Mouse (Mus musculus): ENCODE measurements around the gene Cops3. TPM values are rescaled to one million over a fixed set of nuclear protein-coding genes. Genes with fewer than 3 reads are reported as not detected.
A peak's percentile ranks its signal among the peaks of the same experiment; 100 is the strongest.
"Not testable (repeated sequence)": the region's sequence is repeated elsewhere in the genome, so short reads cannot be mapped to it uniquely, and the experiment has no call there.

The Cops3 gene
- total RNA-seq (2021), result 10 to 100 TPM; 69.4 to 71.9 TPM

- intact Hi-C loops (cut with DNase I), result no loop called here
- DNase-seq (ENCODE audit: low spot score in 2 of 2), result peak; percentile 96 to 98
Observed at GRCm38 (mm10) chr11:59839459-59840126, at the start of gene Cops3. Cops3 (minus strand) TSS chr11:59839838.

DNA sequence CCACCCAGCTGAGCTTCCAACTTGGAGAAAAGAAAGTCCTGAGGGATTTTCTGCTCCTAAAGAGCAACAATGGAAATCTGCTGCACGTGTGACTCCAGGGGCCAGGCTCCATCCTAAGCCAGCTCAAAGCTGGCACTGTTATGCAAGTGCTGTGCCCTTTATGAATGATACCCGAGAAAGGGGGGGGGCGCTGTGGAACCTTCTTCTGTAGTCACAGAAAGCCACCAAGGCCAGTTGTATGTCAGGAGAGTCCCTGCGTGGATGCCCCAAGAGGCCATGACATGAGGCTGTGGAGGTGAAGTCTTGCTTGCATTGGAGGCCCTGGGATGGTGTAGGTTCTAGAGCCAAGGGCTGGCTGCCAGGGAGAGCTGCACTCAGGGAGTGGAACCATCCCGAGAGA, 48.5 kb upstream of the Cops3 start:
- no peak for DNase-seq (ENCODE audit: low spot score in 2 of 2)
- intact Hi-C loops (cut with DNase I), result no loop called here

DNA sequence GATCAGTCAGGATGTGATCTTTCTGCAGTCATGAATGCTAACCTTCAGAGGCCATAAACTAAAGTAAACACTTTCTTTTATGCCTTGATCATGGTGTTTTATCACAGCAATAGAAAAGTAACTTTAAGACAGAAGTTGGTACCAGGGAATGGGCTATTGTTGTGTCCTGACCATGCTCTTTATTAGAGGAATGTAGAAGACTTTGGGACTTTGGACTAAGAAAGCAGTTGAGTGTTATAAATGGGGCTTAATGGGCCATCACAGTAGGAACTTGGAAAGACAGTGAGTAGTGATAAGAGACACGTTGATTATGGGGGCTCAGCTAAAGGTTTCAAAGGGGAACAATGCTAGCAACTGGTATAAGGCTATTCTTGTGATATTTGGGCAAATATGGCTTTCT, 47.3 kb upstream of the Cops3 start:
- intact Hi-C loops (cut with DNase I), result no loop called here

DNA sequence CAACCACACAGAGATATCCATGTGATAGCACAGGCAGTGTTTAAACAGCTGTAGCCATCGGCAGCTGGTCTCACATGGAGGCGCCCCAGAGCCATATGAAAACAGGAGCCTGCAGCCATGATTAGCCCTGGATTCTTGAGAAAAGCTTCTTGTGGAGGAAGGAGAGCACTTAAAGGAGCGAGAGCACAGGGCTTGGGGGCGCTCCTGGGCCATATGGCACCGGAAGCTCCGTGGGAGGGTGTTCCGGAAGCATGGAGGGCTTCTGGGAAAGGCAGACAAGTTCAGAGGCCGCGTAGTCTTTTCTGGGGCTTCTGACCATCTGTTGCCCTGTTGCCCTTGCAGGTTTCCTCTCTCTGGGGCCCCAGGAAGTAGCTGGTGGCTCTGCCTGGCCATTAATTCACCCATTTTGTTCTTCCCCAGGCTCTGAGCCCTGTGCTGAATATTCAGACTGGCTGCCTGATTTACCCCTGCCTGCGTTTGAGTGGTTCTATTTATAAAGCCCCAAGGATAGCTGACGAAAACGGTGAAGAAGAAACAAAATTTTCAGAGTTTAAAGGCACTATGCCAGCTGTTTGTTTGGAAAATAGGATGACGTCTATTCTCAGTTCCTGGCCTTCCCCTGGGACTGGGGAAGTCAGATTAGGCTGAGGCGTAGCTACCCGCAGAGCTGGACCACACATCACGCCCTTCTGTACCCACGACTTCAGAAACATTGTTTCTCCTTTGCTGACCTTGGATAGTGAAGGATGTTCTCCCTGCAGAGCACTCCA, 45.8 kb upstream of the Cops3 start:
- intact Hi-C loops (cut with DNase I), result no loop called here
- peak in 1 of 2 experiments; percentile 51 for DNase-seq (ENCODE audit: low spot score in 2 of 2)

More for the DNA sequence above, 47.3 kb upstream of the Cops3 start:
- DNase-seq (ENCODE audit: low spot score in 2 of 2), result no peak

- DNase-seq (ENCODE audit: low spot score in 2 of 2), result peak; percentile 82
- intact Hi-C loops (cut with DNase I), result loop anchor here (1.0 to 5.0 kb wide), 3 partner anchors 87 to 197 kb away; no protein-coding TSS in a partner anchor
Observed at GRCm38 (mm10) chr11:59880031-59880430, 40.4 kb upstream of the Cops3 start.

DNA sequence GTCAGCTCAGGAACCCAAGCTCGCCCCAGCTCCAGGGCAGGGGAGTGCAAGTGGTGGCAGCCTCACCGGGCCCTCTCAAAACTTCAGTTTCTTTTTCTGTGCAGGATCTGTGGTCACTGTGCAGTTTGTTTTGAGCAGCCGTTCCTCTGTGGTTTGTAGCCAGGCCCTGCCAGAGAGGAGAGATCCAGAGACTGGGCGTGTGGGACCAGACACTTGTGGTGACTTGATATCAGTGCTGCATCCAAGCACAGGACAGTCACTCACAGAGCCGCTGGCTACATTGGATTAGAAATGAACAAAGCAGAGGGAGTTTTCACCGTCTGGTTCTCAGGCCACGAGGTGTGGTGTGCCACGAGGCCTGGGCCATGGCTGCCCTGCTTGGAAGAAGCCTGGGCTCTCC, 32.5 kb upstream of the Cops3 start:
- no peak for DNase-seq (ENCODE audit: low spot score in 2 of 2)
- intact Hi-C loops (cut with DNase I), result loop anchor here (10.0 kb wide), 1 partner anchor 563 kb away; no protein-coding TSS in a partner anchor

DNA sequence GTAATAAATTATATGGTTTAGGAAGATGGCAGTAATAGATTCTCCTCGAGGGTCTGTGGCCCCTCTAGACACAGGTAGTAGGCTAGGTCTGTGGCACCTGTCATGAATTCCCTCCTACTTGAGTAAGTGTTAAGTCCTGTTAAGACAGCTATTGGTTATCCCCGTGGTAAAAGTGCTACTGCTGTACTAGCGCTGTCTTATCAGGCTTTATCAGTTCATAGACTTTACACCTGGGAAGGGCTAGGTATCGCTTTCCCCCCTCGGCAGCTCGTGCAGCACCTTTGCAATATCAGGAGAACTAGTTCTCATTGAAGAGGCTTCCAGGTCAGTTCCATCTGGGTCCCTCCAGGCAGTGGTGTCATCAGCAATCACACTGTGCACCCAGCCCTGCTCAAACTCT, 24.7 kb upstream of the Cops3 start:
- intact Hi-C loops (cut with DNase I), result no loop called here
- no peak for DNase-seq (ENCODE audit: low spot score in 2 of 2)

- intact Hi-C loops (cut with DNase I), result no loop called here
- DNase-seq (ENCODE audit: low spot score in 2 of 2), result peak in 1 of 2 experiments; percentile 38
Observed at GRCm38 (mm10) chr11:59860467-59860866, 20.8 kb upstream of the Cops3 start.

DNA sequence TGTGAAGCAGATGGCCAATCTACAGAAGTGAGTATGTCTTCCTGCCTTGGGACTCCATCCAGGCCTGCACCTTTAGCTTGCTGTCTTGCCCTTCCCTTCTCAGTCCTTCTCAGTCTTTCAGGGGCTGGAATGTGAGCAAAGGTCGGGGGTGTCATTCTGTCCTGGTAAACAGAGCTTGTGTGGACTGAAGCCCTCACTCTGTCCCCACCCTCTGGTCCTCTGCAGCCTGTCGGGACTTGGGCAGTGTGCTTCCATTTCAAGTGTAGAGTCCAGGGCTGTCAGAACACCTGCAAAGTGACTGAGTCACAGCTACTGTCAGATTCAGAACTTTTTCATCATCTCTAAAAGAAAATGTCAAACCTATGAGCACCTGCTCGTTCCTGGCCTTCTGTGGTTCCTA, 13.2 kb upstream of the Cops3 start:
- no peak for DNase-seq (ENCODE audit: low spot score in 2 of 2)

DNA sequence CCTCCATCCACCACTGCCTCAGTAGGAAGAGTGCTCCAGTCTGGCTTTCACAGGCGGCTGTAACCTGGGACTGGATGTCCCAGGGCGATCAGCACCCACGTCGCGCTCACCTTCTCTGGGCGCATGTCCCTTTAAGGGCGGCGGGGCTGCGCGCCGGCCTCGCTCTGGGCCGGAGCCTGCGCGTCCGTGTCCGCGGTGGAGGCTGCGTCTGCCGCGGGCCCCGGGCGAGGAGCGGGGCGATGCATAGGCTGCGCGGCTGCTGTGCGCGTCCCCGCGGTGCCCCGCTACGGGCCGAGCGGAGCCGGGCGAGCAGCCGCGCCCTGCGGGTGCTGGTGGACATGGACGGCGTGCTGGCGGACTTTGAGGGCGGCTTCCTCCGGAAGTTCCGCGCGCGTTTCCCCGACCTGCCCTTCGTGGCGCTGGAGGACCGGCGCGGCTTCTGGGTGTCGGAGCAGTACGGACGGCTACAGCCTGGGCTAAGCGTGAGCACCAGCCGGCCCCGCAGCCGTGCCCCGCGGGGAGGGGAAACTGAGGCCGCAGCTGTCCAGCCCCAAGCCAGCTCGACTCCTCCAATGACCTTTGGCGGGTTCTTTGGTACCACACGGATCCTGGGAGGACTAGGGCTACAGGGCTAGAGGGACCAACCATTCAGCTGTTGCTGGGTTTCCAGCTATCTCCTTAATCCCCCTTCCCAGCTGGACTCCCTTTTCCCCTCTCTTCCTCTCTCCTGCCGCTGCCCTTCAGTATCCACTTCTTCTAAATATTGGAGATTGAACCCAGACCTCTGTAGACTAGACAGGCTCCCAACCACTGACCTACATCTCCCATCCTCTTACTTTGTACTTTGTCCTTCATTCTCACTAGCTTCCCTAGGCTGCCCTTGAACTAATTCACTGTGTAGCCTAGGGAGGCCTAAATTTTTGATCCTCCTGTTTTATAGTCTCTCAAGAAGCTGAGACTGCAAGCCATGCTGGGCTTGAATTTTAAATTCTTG, 8.6 kb upstream of the Cops3 start:
- DNase-seq (ENCODE audit: low spot score in 2 of 2), result peak; percentile 78 to 83
- intact Hi-C loops (cut with DNase I), result no loop called here

More for the DNA sequence above, 13.2 kb upstream of the Cops3 start:
- intact Hi-C loops (cut with DNase I), result no loop called here

- DNase-seq (ENCODE audit: low spot score in 2 of 2), result peak in 1 of 2 experiments; percentile 19
- intact Hi-C loops (cut with DNase I), result no loop called here
Observed at GRCm38 (mm10) chr11:59847131-59847530, 7.5 kb upstream of the Cops3 start.

- intact Hi-C loops (cut with DNase I), result no loop called here
- no peak for DNase-seq (ENCODE audit: low spot score in 2 of 2)
Observed at GRCm38 (mm10) chr11:59846311-59846710, 6.7 kb upstream of the Cops3 start.

GRCm38 (mm10) chr11:59839008-59839458, 605 bp downstream of the Cops3 start, which contains the start of gene Nt5m:
Nt5m (plus strand) TSS chr11:59839447.
- DNase-seq (ENCODE audit: low spot score in 2 of 2), result peak; percentile 92 to 97
- intact Hi-C loops (cut with DNase I), result no loop called here

DNA sequence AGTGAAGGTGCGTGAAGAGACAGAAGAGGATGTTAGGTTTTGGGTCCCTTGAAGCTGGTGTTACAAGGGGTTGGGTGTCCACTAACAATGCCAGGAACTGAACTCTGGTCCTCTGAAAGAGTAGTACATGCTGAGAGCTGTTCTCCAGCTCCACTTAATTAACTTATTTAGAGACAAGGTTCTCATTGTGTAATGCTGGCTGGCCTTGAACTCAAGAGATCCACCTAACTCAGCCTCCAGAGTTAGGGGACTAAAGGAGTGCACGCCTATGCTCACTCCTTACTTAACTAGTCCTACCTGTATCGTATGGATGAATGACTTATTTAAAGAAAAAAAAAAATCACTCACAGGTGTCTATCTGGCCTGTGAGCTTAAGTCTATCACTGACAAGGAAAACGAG, 1.2 kb downstream of the Cops3 start:
- intact Hi-C loops (cut with DNase I), result no loop called here
- no peak for DNase-seq (ENCODE audit: low spot score in 2 of 2)

DNA sequence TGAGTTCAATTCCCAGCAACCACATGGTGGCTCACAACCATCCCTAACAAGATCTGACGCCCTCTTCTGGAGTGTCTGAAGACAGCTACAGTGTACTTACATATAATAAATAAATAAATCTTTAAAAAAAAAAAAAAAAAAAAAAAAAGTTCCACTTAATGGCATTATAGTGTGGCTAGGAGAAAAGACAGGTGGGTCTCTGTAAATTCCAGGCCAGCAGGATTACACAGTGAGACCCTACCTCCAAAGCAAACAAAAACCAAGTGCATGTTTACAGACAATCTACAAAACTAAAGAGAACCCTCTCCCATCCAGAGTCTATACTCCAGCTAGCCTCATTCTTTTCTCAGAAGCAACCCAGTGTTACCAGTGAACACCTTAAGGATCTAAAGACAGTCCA, 1.8 kb downstream of the Cops3 start:
- intact Hi-C loops (cut with DNase I); DNase-seq (ENCODE audit: low spot score in 2 of 2): not testable (repeated sequence)

GRCm38 (mm10) chr11:59821625-59822024, 18.0 kb downstream of the Cops3 start:
- intact Hi-C loops (cut with DNase I), result no loop called here
- DNase-seq (ENCODE audit: low spot score in 2 of 2), result no peak

GRCm38 (mm10) chr11:59817916-59818315, 21.7 kb downstream of the Cops3 start:
- intact Hi-C loops (cut with DNase I), result no loop called here
- DNase-seq (ENCODE audit: low spot score in 2 of 2), result no peak

DNA sequence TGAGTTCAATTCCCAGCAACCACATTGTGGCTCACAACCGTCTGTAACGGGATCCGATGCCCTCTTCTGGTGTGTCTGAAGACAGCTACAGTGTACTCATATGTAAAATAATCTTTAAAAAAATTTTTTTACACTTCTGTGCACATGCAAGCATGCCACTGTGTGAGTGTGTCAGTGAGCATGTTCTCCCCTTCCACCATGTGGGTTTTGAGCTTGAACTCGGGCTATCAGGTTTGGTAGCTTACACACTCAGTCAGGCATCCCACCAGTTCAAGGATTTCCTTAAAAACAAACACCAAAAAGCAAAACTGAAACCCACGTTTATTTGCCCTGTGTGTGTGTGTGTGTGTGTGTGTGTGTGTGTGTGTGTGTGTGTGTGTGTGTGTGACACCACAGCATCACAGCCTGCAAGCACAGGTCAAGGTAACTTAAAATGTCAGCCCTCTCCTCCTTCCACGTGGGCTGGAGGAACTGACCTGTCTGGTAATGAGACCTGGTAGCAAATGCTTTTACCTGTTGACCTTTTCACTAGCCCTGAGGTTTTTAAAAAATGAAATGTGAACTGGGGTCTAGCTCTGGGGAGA, 24.1 kb downstream of the Cops3 start:
- DNase-seq (ENCODE audit: low spot score in 2 of 2), result no peak
- intact Hi-C loops (cut with DNase I), result no loop called here

DNA sequence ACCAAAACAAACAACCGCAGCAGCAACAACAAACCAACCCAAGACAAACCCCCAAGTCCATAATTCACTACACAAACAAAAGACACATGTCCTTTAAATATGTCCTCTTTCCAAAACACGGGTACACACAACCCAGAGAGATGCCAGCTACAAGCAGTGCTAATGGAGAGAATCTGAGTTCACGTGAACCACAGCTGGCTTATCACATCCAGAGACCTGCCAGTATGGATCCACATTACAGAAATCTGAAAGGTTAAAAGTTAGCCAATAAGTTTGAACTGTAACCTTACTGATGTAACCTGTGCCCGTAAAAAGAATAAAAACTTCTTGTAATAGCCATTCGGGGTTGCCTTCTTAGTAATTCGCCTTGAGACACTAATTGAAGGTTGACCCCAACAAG, 24.7 kb downstream of the Cops3 start:
- DNase-seq (ENCODE audit: low spot score in 2 of 2), result no peak
- intact Hi-C loops (cut with DNase I), result no loop called here
